Mouse (Mus musculus): ENCODE measurements around the gene Tcam1.

Tcam1 gene

GRCm38 (mm10) chr11:106324858-106325257 is 48.4 kb downstream of the Tcam1 start:
- peak; percentile 45 for DNase-seq

- DNase-seq = peak; percentile 82
Observed at GRCm38 (mm10) chr11:106325566-106326206, 49.2 kb downstream of the Tcam1 start.

- no peak for DNase-seq
Observed at GRCm38 (mm10) chr11:106326475-106326874, 50.0 kb downstream of the Tcam1 start.

- DNase-seq = no peak
Observed at GRCm38 (mm10) chr11:106328521-106328920, 52.0 kb downstream of the Tcam1 start.

- no peak for DNase-seq
Observed at GRCm38 (mm10) chr11:106329128-106329527, 52.7 kb downstream of the Tcam1 start.

GRCm38 (mm10) chr11:106329682-106330081 is 53.2 kb downstream of the Tcam1 start:
- DNase-seq = peak; percentile 75

- DNase-seq = no peak
Observed at GRCm38 (mm10) chr11:106332458-106332857, 56.0 kb downstream of the Tcam1 start.

GRCm38 (mm10) chr11:106334066-106334465 is 57.6 kb downstream of the Tcam1 start:
- DNase-seq = no peak

GRCm38 (mm10) chr11:106338029-106338428 is 61.6 kb downstream of the Tcam1 start:
- DNase-seq = no peak

Data from lung, postnatal 10 days (tissue).